Mouse (Mus musculus) monocyte, adult 2 months (primary cell): Measurements from ENCODE around the gene Mbd5.

Experiments used
- DNase-seq, 2 experiments: peaks; one replicate each; pipeline ENCODE4 v3.0.0; 2022; ENCODE audit warnings: low spot score in 2 of 2, low read depth in 1 of 2

Mbd5 gene

GRCm38 (mm10) chr2:49335267-49335666 is 386.0 kb downstream of the Mbd5 start:
- DNase-seq, result no peak

DNA sequence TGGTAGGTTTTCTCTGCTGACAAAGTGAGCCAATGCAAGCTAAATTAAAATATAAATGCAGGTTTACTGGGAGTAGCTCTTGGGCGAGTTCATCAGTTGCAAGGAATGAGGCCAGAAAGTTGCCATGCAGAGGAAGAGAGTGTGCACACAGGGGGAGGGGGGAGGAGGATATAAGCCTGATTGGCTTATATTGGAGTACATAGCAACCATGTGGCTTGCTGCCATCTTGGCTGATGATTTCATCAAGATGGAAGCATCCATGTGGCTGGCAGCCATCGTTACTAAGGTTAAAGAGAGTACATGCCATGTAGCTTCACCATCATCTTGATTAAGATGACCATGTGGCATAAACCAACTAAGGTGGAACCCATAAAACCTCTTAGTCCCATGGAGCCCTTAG is 395.0 kb downstream of the Mbd5 start:
- no peak for DNase-seq

GRCm38 (mm10) chr2:49345786-49346185 is 396.5 kb downstream of the Mbd5 start:
- DNase-seq, result no peak

DNA sequence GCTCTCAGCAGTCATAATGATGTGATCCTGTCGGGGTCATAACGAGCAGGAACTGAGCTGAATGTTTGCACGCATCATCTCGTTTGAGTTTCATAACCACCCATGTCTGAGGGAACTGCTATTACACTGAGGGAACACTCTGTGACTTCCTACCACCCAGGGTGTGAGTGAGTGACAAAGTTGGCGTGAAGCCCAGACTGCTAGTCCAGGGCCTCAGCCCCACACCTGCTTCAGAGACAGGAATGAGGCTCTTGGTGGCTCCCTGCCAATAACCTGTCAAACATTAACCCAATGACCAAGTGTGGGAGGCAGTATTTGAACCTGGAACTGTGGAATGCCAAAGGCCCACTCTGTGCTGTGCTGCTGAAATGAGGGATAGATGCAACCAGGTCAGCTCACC is 400.5 kb downstream of the Mbd5 start:
- peak in 1 of 2 experiments; percentile 15 for DNase-seq

- DNase-seq, result no peak
These were observed 401.5 kb downstream of the Mbd5 start for GRCm38 (mm10) chr2:49350852-49351251.

GRCm38 (mm10) chr2:49354066-49354465 is 404.8 kb downstream of the Mbd5 start:
- no peak for DNase-seq

DNA sequence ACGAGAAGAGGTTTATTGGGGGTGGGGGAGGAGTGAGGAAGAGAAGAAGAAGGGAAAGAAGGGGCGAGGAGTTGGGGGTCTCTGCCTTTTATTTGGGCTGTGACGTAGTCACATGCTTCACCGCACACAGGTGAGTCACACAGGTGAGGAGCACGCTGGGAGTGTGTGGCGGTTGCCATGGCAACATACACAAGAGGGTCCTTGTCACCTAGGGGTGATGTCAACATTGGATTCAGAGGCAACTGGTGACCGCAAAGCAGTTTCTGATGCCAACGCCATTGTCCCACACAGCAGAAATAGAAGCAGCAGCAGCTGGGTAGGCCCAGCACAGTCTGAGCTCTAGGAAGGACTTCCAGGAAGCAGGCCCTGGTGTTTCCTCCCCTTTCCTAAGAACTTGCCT is 406.6 kb downstream of the Mbd5 start:
- no peak for DNase-seq

- DNase-seq, result no peak
These were observed 409.0 kb downstream of the Mbd5 start for GRCm38 (mm10) chr2:49358128-49358814.

- no peak for DNase-seq
These were observed 409.7 kb downstream of the Mbd5 start for GRCm38 (mm10) chr2:49358839-49359520.

- DNase-seq, result no peak
These were observed 410.4 kb downstream of the Mbd5 start for GRCm38 (mm10) chr2:49359706-49360105.

DNA sequence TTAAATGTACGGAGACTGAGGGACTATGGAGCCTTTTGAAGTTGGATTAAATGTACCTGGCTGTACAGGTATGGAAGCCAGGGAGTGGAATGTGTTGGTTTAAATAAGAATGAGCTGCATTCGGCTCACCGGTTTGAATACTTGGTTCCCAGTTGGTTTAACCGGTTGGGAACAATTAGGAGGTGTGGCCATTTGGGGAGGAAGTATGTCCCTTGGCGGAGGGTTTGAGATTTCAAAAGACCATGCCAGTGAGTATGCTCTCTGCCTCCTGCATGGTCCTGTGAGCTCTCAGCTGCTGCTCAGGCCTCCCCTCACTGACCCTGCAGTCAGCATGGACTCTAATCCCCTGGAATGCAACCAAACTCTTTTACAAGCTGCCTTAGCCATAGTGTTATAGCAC is 415.2 kb downstream of the Mbd5 start:
- no peak for DNase-seq

- DNase-seq, result no peak
These were observed 417.7 kb downstream of the Mbd5 start for GRCm38 (mm10) chr2:49366878-49367545.

- DNase-seq, result no peak
These were observed 418.2 kb downstream of the Mbd5 start for GRCm38 (mm10) chr2:49367546-49367917.

GRCm38 (mm10) chr2:49371632-49372031 is 422.3 kb downstream of the Mbd5 start:
- no peak for DNase-seq

DNA sequence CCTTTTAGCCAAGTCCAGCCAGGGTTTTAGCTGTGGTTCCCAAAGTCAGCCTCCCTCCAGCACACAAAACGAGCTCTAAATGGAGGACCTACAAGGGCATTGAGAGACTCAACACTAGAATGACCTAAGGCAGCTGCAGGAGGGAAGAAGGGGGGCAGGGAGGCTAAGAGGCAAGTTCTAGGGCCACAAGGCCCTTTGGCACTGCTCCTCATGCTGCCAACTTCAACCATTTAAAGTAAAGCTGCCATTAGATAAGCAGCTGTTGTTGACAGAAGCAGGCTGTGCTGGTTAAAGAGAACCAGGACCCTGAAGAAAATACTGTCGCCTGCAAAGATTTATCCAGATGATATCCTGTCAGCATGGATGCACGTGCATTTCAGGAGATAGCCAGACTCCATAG is 423.3 kb downstream of the Mbd5 start:
- no peak for DNase-seq
